Mouse (Mus musculus) frontal cortex, postnatal 14 days (tissue): ENCODE results near the gene Ccdc73.

Source experiments
- DNase-seq, 2 experiments: peaks; one replicate each; pipeline ENCODE4 v3.0.0; 2022; ENCODE audit warnings: low spot score in 2 of 2

Gene Ccdc73

DNA sequence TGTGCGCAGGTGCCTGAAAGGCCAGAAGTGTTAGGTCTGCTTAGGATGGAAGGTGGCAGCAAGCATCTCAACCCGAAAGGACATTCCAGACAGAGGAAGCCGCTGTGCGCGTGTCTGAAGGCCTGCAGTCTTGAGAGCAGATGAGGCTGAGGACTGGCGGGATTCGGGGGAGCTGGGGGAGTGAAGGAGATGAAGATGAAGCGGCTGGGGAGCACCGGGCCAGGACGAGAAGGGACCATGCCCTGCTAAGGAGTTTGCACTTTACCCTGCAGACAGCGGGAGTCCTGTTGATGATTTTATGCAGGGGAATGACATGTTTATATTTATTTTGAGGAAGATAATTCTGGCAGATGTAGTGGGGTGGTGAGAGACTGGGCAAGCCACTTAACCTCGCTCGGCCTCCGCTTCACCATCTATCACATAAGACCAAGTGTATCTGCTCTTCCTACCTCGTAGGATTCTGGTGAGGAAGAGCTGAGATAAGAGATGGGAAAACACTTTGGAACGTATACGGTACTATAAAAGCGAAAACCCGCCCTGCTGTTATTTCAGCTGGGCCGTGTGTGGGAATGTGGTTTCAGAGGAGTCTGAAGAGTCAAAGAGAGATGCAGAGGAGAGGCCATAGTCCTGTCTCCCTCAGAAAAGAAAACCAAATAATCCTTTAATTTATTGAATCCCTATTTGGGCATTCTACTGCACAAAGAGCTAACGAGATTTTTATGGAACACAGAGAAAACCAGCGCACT lies 159.5 kb downstream of the Ccdc73 start:
- DNase-seq: no peak

DNA sequence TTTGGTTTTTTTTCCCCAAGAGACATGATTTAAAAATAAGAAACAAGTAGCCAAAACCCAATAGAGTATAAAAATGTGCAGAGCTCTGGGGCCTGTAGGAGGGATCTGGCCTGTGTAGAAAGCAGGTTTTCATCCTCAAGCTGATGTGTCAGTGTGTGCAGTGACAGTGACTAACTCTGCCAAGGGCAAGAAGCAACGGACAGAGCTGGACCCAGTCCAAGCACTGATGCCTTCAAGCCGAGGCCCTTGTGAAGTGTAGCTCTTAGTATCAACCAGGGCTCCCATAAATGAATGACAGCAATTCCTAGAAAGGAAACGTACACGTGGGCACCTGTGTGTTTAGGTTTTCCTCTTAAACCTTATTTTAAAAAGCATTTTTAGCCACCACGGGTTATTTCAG lies 161.2 kb downstream of the Ccdc73 start:
- no peak for DNase-seq

DNA sequence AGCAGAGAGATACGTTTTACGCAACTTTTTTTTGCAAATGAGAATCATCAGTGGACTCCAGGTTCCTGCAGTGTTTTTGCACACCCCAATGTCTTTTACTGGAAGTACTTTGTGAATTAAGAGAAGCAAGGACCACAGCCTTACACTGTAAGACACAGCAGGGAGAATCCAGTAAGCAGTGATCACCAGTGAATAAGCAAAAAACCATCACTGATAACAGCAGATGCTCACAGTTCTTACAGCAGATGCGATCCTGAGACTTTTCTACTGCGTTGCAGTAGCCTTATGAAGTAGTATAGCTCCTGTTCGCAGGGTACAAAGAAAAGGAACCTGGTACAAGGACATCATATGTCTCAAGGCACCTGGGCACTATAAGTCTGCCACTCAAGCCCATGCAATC lies 162.9 kb downstream of the Ccdc73 start:
- DNase-seq: no peak

DNA sequence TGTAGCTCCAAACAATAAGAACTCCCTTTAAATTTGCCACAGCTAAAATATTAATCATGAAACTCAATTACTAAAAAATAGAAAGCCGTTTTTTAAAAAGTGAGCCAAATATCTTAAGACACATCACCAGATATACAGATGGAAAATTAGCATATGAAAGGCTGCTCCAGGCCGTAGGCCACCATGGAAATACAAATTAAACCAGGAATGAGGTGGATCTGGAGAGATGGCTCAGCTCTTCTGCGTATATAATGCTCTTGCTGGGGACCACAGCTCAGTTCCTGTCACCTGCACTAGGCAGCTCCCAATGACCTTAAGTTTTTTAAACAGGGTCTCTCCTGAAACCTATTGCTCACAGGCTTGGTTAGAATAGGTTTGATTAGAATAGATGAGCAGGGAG lies 166.5 kb downstream of the Ccdc73 start:
- no peak for DNase-seq

DNA sequence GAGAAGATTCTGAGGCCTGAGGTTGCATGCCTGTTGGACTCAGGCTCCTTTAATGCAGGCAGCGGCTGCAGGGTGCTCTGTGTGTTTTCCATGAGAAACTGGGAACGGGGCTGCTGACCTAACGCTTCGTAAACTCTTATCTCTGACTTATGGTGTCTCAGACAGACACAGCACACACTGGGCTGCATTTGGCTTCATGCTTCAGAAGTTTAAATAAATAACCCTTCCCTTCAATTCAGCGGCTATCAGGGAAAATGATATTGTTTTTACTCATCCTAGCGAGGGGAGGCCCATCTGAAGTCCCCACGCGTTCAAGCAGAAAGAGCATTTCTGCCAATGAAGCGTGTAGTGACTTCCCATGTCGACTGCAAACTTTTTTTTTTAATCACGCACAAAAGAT lies 168.4 kb downstream of the Ccdc73 start:
- DNase-seq: no peak

DNA sequence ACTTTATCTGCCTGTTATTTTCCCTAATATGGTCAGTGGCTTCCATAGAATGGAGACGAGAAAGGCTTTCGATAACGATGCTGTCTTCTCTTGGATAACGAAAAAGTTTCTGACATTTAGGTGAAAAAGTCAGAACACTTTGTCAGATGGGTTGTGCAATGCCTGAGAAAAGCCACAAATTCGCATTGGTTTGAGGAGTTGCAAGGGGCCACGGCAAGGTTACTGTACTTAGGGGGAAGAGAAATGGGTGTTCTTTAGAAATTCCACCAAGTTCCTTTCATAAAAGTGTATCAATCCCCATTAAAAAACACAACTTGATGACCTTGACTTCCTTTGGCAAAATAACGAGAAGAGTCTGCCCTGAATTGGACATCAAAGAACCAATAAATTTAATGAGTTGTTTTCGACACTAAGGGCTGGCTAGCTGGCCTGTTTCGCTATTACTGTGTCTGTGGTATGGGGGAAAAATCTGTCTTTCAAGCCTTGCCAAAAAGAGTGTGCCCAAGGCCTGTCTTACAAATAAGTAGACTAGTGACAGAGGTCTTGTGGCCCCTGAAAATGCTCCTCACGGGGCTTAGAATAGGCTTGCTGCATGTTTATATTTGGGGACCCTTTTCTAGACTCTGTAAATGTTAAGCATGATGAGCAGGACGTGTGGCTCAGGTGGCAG lies 168.9 kb downstream of the Ccdc73 start:
- no peak for DNase-seq

DNA sequence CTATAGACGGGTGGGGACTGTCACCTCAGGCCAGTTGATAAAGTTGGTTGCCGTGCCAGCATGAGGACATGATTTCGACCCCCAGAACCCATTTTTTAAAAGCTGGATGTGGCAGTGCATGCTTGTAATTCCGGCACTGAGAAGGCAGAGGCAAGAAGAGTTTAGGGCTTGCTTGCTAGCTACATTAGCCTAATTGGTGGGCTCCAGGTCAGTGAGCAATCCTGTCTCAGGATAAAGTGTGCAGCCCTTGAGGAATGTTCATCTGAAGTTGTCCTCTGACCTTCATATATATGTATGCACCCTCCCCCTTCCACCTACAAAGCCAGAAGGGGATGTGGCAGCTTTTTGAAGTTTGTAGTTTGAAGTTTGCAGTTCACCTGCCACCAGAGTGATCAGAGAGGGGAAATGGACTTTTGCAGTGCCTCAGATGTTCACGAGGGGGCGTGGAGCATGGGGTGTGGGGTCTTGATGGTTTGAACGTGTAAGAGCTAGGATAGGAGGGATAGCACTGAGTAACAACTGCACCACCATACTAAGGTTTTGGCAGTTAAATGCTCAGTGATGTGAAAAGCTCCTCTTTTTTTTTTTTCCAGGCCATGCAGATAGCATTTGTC lies 170.5 kb downstream of the Ccdc73 start:
- no peak for DNase-seq

DNA sequence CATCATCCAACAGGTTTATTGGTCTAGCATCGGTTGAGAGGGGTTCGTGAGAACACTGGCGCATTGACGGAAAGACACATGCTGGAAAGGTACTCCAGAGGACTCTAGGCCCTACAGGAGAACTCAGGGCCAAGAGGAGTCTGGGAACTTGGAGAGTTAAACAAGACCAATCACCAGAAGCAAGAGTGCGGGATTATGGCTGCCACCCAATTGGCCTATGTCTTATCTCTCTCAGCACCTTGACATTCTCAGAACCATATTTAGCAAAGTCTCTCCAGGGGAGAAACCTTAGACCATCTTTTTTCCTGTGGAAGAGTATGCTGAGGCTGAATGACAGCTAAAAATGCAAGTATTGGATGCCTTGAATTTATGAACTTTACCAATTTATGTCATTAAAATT lies 171.3 kb downstream of the Ccdc73 start:
- no peak for DNase-seq

DNA sequence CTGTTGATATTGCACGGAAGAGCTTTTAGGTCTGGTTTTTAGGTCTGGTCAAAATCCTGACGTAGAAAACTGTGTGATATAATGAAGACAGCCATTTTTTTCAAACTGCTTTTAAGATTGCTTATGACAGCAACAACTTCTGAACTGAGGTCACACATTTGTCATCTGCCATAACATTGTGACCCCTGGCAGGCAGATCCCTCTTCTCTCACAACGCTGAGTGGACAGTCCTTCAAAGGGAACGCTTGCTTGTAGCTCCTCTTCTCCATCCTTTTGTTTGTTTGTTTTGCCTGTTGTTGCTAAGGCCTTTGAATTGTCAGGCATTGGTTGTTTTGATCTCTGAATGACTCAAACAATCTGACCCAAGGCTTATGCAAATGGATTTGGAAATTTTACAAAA lies 173.3 kb downstream of the Ccdc73 start:
- DNase-seq: no peak

DNA sequence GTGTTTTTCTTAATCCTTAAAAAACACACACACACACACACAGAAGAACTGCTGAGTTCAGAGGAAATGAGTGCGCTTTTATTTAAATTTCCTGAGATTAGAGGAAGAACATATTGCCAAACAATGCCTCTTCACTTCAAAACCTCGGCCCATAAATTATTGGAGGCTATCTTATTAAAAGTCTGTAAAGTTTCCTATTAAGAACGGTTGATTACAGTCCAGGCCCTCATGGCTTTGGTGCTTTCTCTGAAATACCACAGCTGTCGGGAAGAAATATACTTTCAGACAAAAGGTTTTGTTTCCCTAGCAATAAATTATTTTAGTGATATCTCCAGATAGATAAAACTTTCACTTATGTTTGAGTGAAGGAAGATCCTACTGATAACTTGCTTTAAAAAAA lies 175.5 kb downstream of the Ccdc73 start:
- no peak for DNase-seq

DNA sequence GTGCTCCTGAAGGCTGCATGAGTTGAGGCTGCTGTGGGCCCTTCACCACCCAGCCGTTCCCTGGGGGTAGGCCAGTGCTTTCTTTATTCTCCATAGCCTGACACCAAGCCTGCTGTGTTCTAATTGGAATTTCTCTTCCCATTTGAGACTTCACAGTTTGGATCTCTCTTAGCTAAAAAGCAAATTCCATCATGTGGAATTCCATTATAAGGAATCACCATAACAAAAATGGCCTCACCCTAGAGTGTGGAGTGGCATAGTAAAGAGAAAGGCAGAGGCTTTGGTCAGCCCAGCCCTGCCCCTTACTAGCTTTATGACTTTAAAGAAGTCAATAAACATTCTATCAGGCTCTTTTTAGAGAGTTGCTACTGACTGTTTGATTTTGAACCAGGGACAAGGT lies 180.7 kb downstream of the Ccdc73 start:
- DNase-seq: no peak

DNA sequence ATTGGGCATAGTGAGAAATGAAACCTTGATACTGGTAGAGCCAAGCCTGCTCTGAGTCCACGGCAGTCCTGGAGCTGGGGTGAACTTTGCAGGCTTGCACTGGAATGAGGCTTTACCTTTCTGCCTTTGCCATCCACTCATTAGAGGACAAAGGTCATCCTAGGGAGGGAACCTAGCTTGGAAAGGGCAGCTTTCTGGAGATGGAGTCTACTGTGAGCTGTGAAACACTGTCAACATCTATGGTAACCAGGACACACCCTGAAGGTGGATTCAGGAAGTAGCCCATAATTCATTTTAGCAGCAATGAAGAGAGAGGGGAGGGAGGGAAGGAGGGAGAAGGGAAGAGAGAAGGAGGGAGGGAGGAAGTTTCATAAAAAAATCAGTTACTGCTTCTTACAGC lies 187.9 kb downstream of the Ccdc73 start:
- DNase-seq: no peak

DNA sequence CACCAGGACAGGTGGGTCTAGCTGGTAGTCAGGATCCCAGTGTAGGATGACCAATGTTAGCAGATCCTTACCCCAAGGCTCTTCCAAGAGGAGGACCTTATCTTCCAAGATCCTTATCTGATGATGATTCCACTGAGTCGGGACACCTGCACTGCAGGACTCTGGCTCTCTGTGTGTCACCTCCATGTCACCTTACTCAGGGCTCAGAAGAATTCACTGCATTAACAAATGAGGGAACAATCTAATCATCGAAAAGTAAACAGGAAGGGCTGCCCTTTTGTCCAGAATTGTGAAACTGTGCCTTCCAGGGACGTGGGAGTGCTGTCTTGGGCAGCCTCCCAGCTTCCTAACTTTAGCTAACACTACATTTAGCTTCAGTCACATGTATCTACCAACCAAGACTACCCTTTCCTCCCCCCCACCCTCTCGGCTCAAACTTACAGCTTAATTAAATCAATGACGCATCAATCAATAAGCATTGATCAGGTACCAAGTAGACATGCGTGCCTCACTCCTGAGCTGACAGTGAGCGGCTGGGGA lies 191.0 kb downstream of the Ccdc73 start:
- DNase-seq: peak; percentile 4 to 5

DNA sequence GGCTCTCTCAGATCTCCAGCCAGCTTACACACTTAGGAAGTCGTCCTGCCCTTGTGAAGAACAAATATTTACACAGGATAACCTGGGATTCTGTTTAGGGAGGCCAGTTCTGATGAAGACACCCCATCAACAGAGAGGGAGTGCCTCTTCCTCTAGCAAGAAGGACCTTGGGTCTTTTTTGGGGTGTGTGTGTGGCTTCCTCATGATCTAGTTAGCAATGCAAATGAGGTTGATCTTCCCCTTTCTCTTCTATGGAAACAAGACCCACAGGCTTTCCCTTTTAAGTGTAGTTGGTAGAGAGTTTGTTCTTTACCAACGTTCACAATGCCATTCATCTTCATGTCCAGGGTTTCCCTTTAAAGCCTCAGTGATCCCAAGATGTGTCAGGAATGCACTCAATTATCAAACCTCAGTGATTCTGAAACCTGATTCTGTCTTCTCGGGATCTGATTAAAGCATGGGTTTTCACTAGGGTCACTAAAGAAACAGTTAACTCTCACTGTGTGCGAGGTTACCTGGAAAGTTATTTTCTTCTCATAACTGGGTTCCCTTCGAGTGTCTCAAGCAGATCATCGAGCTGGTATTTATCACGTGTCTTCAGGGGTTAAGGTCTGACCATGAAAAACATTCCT lies 195.3 kb downstream of the Ccdc73 start:
- DNase-seq: no peak
